Mouse (Mus musculus) monocyte, adult 5-6 weeks (primary cell): ENCODE results near the gene Zfp777. TPM values are rescaled to one million over a fixed set of nuclear protein-coding genes. Genes with fewer than 3 reads are reported as not detected.
A peak's percentile ranks its signal among the peaks of the same experiment; 100 is the strongest.

Experiments used
- ATAC-seq: fragments of 153-309, 156-312 bp; replicated peaks from 2 replicates; pipeline ENCODE4 v1.8.0; 2017; ENCODE audit warnings: mild to moderate bottlenecking; ENCODE audit not compliant: low TSS enrichment, insufficient number of reproducible peaks, severe bottlenecking, poor library complexity, low FRiP score
- total RNA-seq: library from RNA; stranded (forward); fragments of 200-1000, 200-491, 200-594 nt; gene quantifications from 3 replicates; pipeline ENCODE4 v1.2.3, GENCODE M21; 2017

Gene Zfp777
- total RNA-seq = 8.5 to 22.4 TPM (median 21.5 TPM) in 3 replicates

GRCm38 (mm10) chr6:48048426-48049272, at the start of gene Zfp777:
TSS of gene Zfp777 (minus strand) at chr6:48048911.
- peak; percentile 90 for ATAC-seq

- ATAC-seq = no peak
These were observed 38.4 kb upstream of the Zfp777 start for GRCm38 (mm10) chr6:48086957-48087715.

GRCm38 (mm10) chr6:48086471-48086878, 37.8 kb upstream of the Zfp777 start, which contains the start of gene Zfp746:
TSS of gene Zfp746 (minus strand) at chr6:48086593.
- ATAC-seq = peak; percentile 74

GRCm38 (mm10) chr6:48085521-48086404, 37.1 kb upstream of the Zfp777 start:
- ATAC-seq = peak; percentile 40; the same call in 1 of the 2 replicates

GRCm38 (mm10) chr6:48083733-48084191, 35.1 kb upstream of the Zfp777 start:
- no peak for ATAC-seq

- ATAC-seq = no peak
These were observed 33.2 kb upstream of the Zfp777 start for GRCm38 (mm10) chr6:48081952-48082351.

- no peak for ATAC-seq
These were observed 32.3 kb upstream of the Zfp777 start for GRCm38 (mm10) chr6:48081021-48081420.

GRCm38 (mm10) chr6:48073316-48073715, 24.6 kb upstream of the Zfp777 start:
- no peak for ATAC-seq

- ATAC-seq = no peak
These were observed 18.8 kb upstream of the Zfp777 start for GRCm38 (mm10) chr6:48067492-48067891.

GRCm38 (mm10) chr6:48065587-48066075, 16.9 kb upstream of the Zfp777 start:
- ATAC-seq = no peak

GRCm38 (mm10) chr6:48064451-48064850, 15.7 kb upstream of the Zfp777 start:
- ATAC-seq = no peak

- no peak for ATAC-seq
These were observed 15.2 kb upstream of the Zfp777 start for GRCm38 (mm10) chr6:48063940-48064339.

GRCm38 (mm10) chr6:48060895-48061294, 12.2 kb upstream of the Zfp777 start:
- no peak for ATAC-seq

GRCm38 (mm10) chr6:48060421-48060820, 11.7 kb upstream of the Zfp777 start:
- no peak for ATAC-seq

GRCm38 (mm10) chr6:48052136-48052535, 3.4 kb upstream of the Zfp777 start:
- ATAC-seq = no peak

GRCm38 (mm10) chr6:48051666-48052065, 3.0 kb upstream of the Zfp777 start:
- no peak for ATAC-seq

- ATAC-seq = no peak
These were observed 758 bp upstream of the Zfp777 start for GRCm38 (mm10) chr6:48049273-48050065.
